Mouse (Mus musculus) liver, embryonic 14.5 days (tissue): Measurements from ENCODE around the gene Flrt1.

Experiments used
- CTCF ChIP-seq: IDR thresholded peaks from 2 replicates; pipeline ENCODE4 v1.5.1; 2016; ENCODE audit warnings: antibody characterized with exemption, low read depth, control low read depth
- EP300 ChIP-seq: IDR thresholded peaks from 2 replicates; pipeline ENCODE4 v1.6.1; 2016; ENCODE audit warnings: antibody characterized with exemption, low read depth

- TF ChIP-seq CTCF (no peak), EP300 (no peak)
Measured at GRCm38 (mm10) chr19:7066828-7067342, 38.6 kb downstream of the Flrt1 start.
